Mouse (Mus musculus) brain, embryonic 18.5 days (tissue): ENCODE results near the gene Gm28897.
"Not testable (repeated sequence)": the region's sequence is repeated elsewhere in the genome, so short reads cannot be mapped to it uniquely, and the experiment has no call there.

Experiments used
- DNase-seq: peaks from one replicate; pipeline ENCODE4 v3.0.0-alpha.2; 2012; ENCODE audit warnings: low read depth, low spot score

Gm28897 gene

DNA sequence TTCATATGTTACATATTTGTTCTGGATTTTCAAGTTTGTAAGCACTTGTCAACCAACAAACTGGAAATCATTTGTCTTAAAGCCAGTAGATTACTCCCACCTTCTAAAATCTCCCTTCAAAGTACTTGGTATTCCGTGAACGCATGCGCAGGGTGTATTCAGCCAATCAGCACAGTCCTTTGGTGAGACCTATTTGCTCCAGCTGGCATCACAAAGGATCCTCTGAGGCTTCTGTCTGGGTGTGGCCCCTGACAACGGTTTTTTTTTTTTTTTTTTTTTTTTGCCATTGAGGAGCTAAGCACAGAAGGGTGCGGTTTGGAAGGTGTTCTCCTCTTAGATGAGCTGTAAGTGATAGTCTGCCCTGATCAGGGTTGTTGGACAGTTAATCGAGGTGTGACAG lies at the start of gene Gm28897:
Gm28897 (plus strand) TSS at position 301 of the 400 bp plus-strand sequence.
- DNase-seq, result not testable (repeated sequence)
